In genomic region chr15:25932937-25933684, GRCm38 (mm10) we compare ENCODE assay signal across 9 mouse cellular contexts. TPM values are rescaled to one million over a fixed set of nuclear protein-coding genes. Genes with fewer than 3 reads are reported as not detected.
DNase-seq lines count a peak whose midpoint lies in the region; ATAC-seq and TF ChIP-seq lines count a peak whose summit lies in the region.
"Had no signal": no experiment of that assay in that cellular context is flagged by ENCODE, and none has a peak within 500 bp of the region (broad histone marks: within the 10 kb centered on the region; RNA-seq: fewer than 3 reads in every experiment).

No protein-coding gene starts in this region.

- no peak for DNase-seq in midbrain, embryonic 10.5 days (ENCODE audit: low spot score)
- DNase-seq in adrenal gland, adult 8-10 months, result peak; percentile 97
- DNase-seq in kidney, adult 9 months, result peak; percentile 92
- no peak for DNase-seq in layer of hippocampus, adult 8-10 months (ENCODE audit: low spot score in 2 of 2)
- DNase-seq in left cerebral cortex, postnatal 36 days (ENCODE audit: low spot score in 2 of 2), result no peak

- no peak overlapping the region for H3K4me3 ChIP-seq in midbrain, embryonic 10.5 days
- H3K4me3 ChIP-seq in midbrain, embryonic 15.5 days, result no peak overlapping the region
- peak overlapping the region; percentile 7 for H3K4me3 ChIP-seq in myocyte
- H3K4me3 ChIP-seq: neural tube, embryonic 13.5 days had no signal

- peaks cover 5% of the 10 kb centered on the region for H3K4me1 ChIP-seq in midbrain, embryonic 10.5 days
- H3K4me1 ChIP-seq in midbrain, embryonic 15.5 days, result no peaks in the 10 kb centered on the region

- ATAC-seq in midbrain, embryonic 15.5 days (replicated peaks), result no peak
- ATAC-seq in granulocyte monocyte progenitor cell, adult 5-6 weeks (replicated peaks; ENCODE audit: poor library complexity, severe bottlenecking), result peak; percentile 46

- no peak overlapping the region for H3K9ac ChIP-seq in midbrain, embryonic 15.5 days
- H3K9ac ChIP-seq: neural tube, embryonic 13.5 days had no signal

- H3K27me3 ChIP-seq in midbrain, embryonic 10.5 days (ENCODE audit: low read depth, poor library complexity, severe bottlenecking), result no peaks in the 10 kb centered on the region
- H3K27me3 ChIP-seq in midbrain, embryonic 15.5 days (replicated peaks), result no peaks in the 10 kb centered on the region
- H3K27me3 ChIP-seq in myocyte (ENCODE audit: control insufficient read depth, insufficient read depth, insufficient read length), result no peaks in the 10 kb centered on the region
- H3K27me3 ChIP-seq: neural tube, embryonic 13.5 days had no signal

- no peak for TF ChIP-seq POLR2A in myocyte (IDR thresholded peaks at IDR 0.05; ENCODE audit: insufficient read length, low read depth)

- H3K27ac ChIP-seq in midbrain, embryonic 10.5 days (replicated peaks), result peak overlapping the region; percentile 30; the same call in 1 of the 2 replicates
- H3K27ac ChIP-seq in midbrain, embryonic 15.5 days, result no peak overlapping the region
- H3K27ac ChIP-seq: neural tube, embryonic 13.5 days had no signal

- no peaks in the 10 kb centered on the region for H3K9me3 ChIP-seq in midbrain, embryonic 10.5 days (replicated peaks)
- H3K9me3 ChIP-seq in midbrain, embryonic 15.5 days, result no peaks in the 10 kb centered on the region
- H3K9me3 ChIP-seq: neural tube, embryonic 13.5 days had no signal

- 63% methylated on average over 16 of the region's 16 CpGs for WGBS in midbrain, embryonic 10.5 days
- 58% methylated on average over 16 of the region's 16 CpGs for WGBS in midbrain, embryonic 15.5 days

- H3K4me2 ChIP-seq in midbrain, embryonic 15.5 days, result no peak overlapping the region
- H3K4me2 ChIP-seq in myocyte (ENCODE audit: low read depth), result peak overlapping the region; percentile 93
- H3K4me2 ChIP-seq: neural tube, embryonic 13.5 days had no signal

- no peak overlapping the region for H3ac ChIP-seq in myocyte (ENCODE audit: control insufficient read depth, insufficient read length)

- H3K36me3 ChIP-seq in midbrain, embryonic 10.5 days, result no peaks in the 10 kb centered on the region
- no peaks in the 10 kb centered on the region for H3K36me3 ChIP-seq in midbrain, embryonic 15.5 days (replicated peaks)
- H3K36me3 ChIP-seq in myocyte (ENCODE audit: control insufficient read depth, insufficient read depth), result no peaks in the 10 kb centered on the region
- H3K36me3 ChIP-seq: neural tube, embryonic 13.5 days had no signal

- H3K79me2 ChIP-seq in myocyte (ENCODE audit: control insufficient read depth, insufficient read depth), result peaks cover 72% of the 10 kb centered on the region

- intact Hi-C loops in left cerebral cortex, postnatal 36 days (cut with DNase I), result no loop called here

TF ChIP-seq in myocyte, 11 proteins besides CTCF, POLR2A, EP300 and RAD21:
- TF ChIP-seq TCF12 (IDR thresholded peaks at IDR 0.05; ENCODE audit: insufficient read depth, poor library complexity, severe bottlenecking) (no peak), REST (IDR thresholded peaks at IDR 0.05; ENCODE audit: insufficient read depth, insufficient read length) (no peak), MYOD1 (IDR thresholded peaks at IDR 0.05; ENCODE audit: control insufficient read depth in 1 of 3, insufficient read length in 2 of 3, low read depth in 2 of 3) (no peak), USF1 (IDR thresholded peaks at IDR 0.05; ENCODE audit: low read depth) (no peak), E2F4 (IDR thresholded peaks at IDR 0.05; ENCODE audit: insufficient read depth) (no peak), SRF (IDR thresholded peaks at IDR 0.05; ENCODE audit: control insufficient read depth, insufficient read length, low read depth) (no peak), MAX (IDR thresholded peaks at IDR 0.05; ENCODE audit: low read depth) (no peak), POLR2AphosphoS2 (IDR thresholded peaks at IDR 0.05; ENCODE audit: insufficient read length, low read depth) (no peak), TCF3 (IDR thresholded peaks at IDR 0.05; ENCODE audit: insufficient read length, low read depth) (no peak), MYOG (IDR thresholded peaks at IDR 0.05; ENCODE audit: control insufficient read depth in 1 of 3, insufficient read depth in 1 of 3, insufficient read length in 2 of 3, low read depth in 2 of 3) (no peak), CEBPB (IDR thresholded peaks at IDR 0.05; ENCODE audit: insufficient read depth, poor library complexity, severe bottlenecking) (no peak)

RNA-seq across cellular contexts. Expression of gene Zfp622, which starts 51.1 kb away (rescaled TPM):
- 24.1 and 24.4 TPM in 2 replicates for polyA plus RNA-seq in midbrain, embryonic 10.5 days (2016; fragmentation: Nextera tagmentation; extraction: Ambion mirVana)
- 38.8 and 39.3 TPM in 2 replicates for polyA plus RNA-seq in midbrain, embryonic 15.5 days (2015; fragmentation: Nextera tagmentation; extraction: Ambion mirVana)
- total RNA-seq in adrenal gland, adult 8-10 months (2022), result 10 to 100 TPM; 34.6 to 48.9 (median 45.5) TPM
- 49.4 and 59.8 TPM in 2 replicates for total RNA-seq in granulocyte monocyte progenitor cell, adult 5-6 weeks (2014; fragmentation: Nextera tagmentation)
- 55.9 and 90.9 TPM in 2 replicates for total RNA-seq in granulocyte monocyte progenitor cell, adult 5-6 weeks (2017)
- 102 TPM for polyA plus RNA-seq in myocyte (2012; fragmentation: generic; extraction: Trizol)
- total RNA-seq in layer of hippocampus, adult 8-10 months (2022), result 10 to 100 TPM; 46.2 to 54.1 (median 51.5) TPM
- total RNA-seq in left cerebral cortex, postnatal 36 days (2021), result 10 to 100 TPM; 38.7 to 46.1 TPM

Comparison
In these comparisons a context has a peak if more than half of its experiments do, and no peak if none do; other contexts are left out.
1. DNase-seq: peak in adrenal gland, adult 8-10 months (single experiment) and kidney, adult 9 months (single experiment); none in midbrain, embryonic 10.5 days (single experiment), layer of hippocampus, adult 8-10 months (0 of 2) and left cerebral cortex, postnatal 36 days (0 of 2).